Mouse (Mus musculus) limb, embryonic 11.5 days (tissue): ENCODE data around the gene Zfp963. TPM values are rescaled to one million over a fixed set of nuclear protein-coding genes. Genes with fewer than 3 reads are reported as not detected.

ENCODE experiments used
- ATAC-seq: fragments of 200-750 bp; cut with Nextera tagmentation; 2 replicates; pipeline ENCODE4 v1.8.0; 2017; ENCODE audit warnings: low read depth; ENCODE audit not compliant: insufficient number of reproducible peaks, low FRiP score, low TSS enrichment
- DNase-seq: peaks from one replicate; pipeline ENCODE4 v3.0.0-alpha.2; 2015; ENCODE audit warnings: low spot score
- H3K27ac ChIP-seq: fragments of 300-500 bp; sonication (generic); replicated peaks from 2 replicates; pipeline ENCODE4 v1.5.1; 2014; ENCODE audit warnings: low read depth, mild to moderate bottlenecking, low read length
- H3K27me3 ChIP-seq: fragments of 300-500 bp; sonication (generic); 2 replicates; pipeline ENCODE4 v1.6.1; 2014; ENCODE audit warnings: mild to moderate bottlenecking, low read length, mixed read lengths; ENCODE audit not compliant: control insufficient read depth, insufficient read depth
- H3K36me3 ChIP-seq: fragments of 300-500 bp; sonication (generic); 2 replicates; pipeline ENCODE4 v1.6.1; 2014; ENCODE audit warnings: mild to moderate bottlenecking, low read length, moderate library complexity, mixed read lengths; ENCODE audit not compliant: control insufficient read depth, insufficient read depth
- H3K4me1 ChIP-seq: fragments of 300-500 bp; sonication (generic); 2 replicates; pipeline ENCODE4 v1.6.1; 2014; ENCODE audit warnings: low read length, mixed read lengths; ENCODE audit not compliant: control insufficient read depth, insufficient read depth
- H3K4me2 ChIP-seq: fragments of 300-500 bp; sonication (generic); 2 replicates; pipeline ENCODE4 v1.6.1; 2014; ENCODE audit warnings: low read depth, mild to moderate bottlenecking, moderate library complexity; ENCODE audit not compliant: severe bottlenecking
- H3K4me3 ChIP-seq: fragments of 300-500 bp; sonication (generic); 2 replicates; pipeline ENCODE4 v1.5.1; 2014; ENCODE audit warnings: low read depth, low read length
- H3K9ac ChIP-seq: fragments of 300-500 bp; sonication (generic); 2 replicates; pipeline ENCODE4 v1.6.1; 2014; ENCODE audit warnings: mild to moderate bottlenecking, low read length
- H3K9me3 ChIP-seq: fragments of 300-500 bp; sonication (generic); 2 replicates; pipeline ENCODE4 v1.6.1; 2016; ENCODE audit warnings: low read length; ENCODE audit not compliant: control insufficient read depth
- WGBS: fragments of 180-500 bp; shearing (Covaris S2); extraction: QIAGEN DNeasy Blood & Tissue Kit; methylation state at CpG from one replicate; pipeline ENCODE4 v1.1.7; 2014; 5-methylcytosine and 5-hydroxymethylcytosine counted together
- polyA plus RNA-seq: library from polyadenylated mRNA; unstranded; fragments of >200 nt; fragmentation: Nextera tagmentation; extraction: Ambion mirVana; gene quantifications from 2 replicates; pipeline ENCODE4 v1.2.1, GENCODE M21; 2014

Gene Zfp963
- polyA plus RNA-seq, 1 experiment from 2014 or later = 6.1 TPM

GRCm38 (mm10) chr8:69790773-69791367 is 41.1 kb upstream of the Zfp963 start, which contains the start of the genes Atp13a1 and Zfp866:
Atp13a1 (plus strand) TSS chr8:69791163.
Zfp866 (minus strand) TSS chr8:69791178.
- WGBS = under 1% methylated on average over 38 of the region's 38 CpGs
- ATAC-seq (peak; percentile 94), DNase-seq (peak; percentile 93)
- Histone ChIP-seq H3K4me1 (peaks cover 17% of the 10 kb centered on the region), H3K27ac (peak within 1 kb of the TSS; percentile 77), H3K9me3 (no peaks in the 10 kb centered on the region), H3K4me2 (peak within 1 kb of the TSS; percentile 86), H3K36me3 (peaks cover 6% of the 10 kb centered on the region; the same call in 1 of the 2 replicates), H3K9ac (peak within 1 kb of the TSS; percentile 95), H3K27me3 (no peaks in the 10 kb centered on the region), H3K4me3 (peak within 1 kb of the TSS; percentile 88)

DNA sequence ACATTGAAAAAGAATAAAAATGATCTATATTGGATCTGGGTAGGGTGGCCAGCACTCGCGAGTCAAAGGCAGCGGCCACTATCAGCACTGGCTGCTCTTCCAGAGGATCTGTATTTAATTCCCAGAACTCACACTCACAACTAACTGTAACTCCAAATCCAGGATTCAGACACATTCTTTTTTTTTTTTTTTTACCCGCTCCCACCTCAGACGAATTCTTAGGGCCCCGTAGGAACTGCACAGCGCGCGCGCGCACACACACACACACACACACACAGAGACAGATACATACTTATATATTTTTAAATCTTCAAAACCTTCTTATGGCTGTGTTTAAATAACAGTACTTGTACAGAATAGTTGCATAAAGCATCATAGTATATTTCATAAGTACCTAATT is 40.6 kb upstream of the Zfp963 start:
- WGBS = 33% methylated on average over 11 of the region's 11 CpGs
- Histone ChIP-seq H3K4me3 (peak overlapping the region; percentile 88), H3K36me3 (peaks cover 6% of the 10 kb centered on the region; the same call in 1 of the 2 replicates), H3K27me3 (no peaks in the 10 kb centered on the region), H3K4me1 (peaks cover 17% of the 10 kb centered on the region), H3K4me2 (peak overlapping the region; percentile 86), H3K9me3 (no peaks in the 10 kb centered on the region), H3K27ac (peak overlapping the region; percentile 77), H3K9ac (peak overlapping the region; percentile 95)
- no peak for DNase-seq
- peak; percentile 26; the same call in 1 of the 2 replicates for ATAC-seq

DNA sequence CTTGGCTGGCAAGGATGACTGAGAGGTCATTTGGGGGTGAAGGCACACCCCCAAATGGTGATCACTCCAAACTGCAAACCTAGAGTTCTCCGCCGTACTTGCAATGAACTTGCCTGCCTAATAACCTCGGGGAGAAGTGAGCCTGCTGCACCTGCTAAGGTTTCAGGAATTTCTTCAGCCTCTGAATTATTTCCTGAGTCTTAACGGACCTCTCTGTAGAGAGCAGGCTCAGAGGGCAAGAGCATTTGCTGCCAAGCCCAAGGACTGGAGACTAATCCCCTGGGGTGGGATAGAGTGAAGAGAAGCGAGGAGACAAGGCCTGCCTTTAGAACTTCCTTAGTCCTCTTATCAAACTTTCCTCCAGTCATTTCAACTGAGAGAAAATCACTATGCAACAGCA is 40.0 kb upstream of the Zfp963 start:
- Histone ChIP-seq H3K4me3 (no peak overlapping the region), H3K9ac (no peak overlapping the region), H3K27me3 (no peaks in the 10 kb centered on the region), H3K4me1 (peaks cover 17% of the 10 kb centered on the region), H3K9me3 (no peaks in the 10 kb centered on the region), H3K27ac (no peak overlapping the region), H3K36me3 (peaks cover 4% of the 10 kb centered on the region; the same call in 1 of the 2 replicates), H3K4me2 (no peak overlapping the region)
- no peak for ATAC-seq
- 74% methylated on average over 5 of the region's 5 CpGs for WGBS
- DNase-seq = no peak

- H3K36me3 ChIP-seq = peaks cover 2% of the 10 kb centered on the region; the same call in 1 of the 2 replicates
- H3K4me3 ChIP-seq = no peak overlapping the region
- H3K9me3 ChIP-seq = no peaks in the 10 kb centered on the region
- H3K9ac ChIP-seq = no peak overlapping the region
- WGBS = 87% methylated on average over 5 of the region's 5 CpGs
- peaks cover 17% of the 10 kb centered on the region for H3K4me1 ChIP-seq
- H3K4me2 ChIP-seq = no peak overlapping the region
- ATAC-seq (no peak), DNase-seq (no peak)
- no peak overlapping the region for H3K27ac ChIP-seq
- H3K27me3 ChIP-seq = no peaks in the 10 kb centered on the region
Measured at GRCm38 (mm10) chr8:69789105-69789504, 39.3 kb upstream of the Zfp963 start.

DNA sequence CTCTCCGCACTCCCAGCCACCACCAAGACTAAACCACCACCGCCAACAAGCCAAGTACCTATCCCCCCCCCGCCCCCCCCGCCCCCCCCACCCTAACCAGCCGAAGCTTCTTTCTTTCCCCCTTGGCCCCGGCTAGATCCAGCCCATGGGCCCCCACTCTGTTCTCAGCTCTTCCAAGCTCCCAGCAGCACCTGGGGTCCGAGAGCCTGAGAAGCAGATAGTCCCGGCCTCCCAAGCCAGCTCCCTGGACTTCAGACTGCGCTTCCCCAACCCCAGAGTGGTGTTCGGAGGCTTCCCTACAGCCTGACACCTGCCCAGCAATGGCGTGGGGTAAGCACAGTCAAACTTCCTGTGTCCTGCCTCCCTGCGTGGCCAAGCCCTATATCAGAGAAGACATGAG is 27.3 kb upstream of the Zfp963 start:
- H3K4me3 ChIP-seq = no peak overlapping the region
- H3K36me3 ChIP-seq = no peaks in the 10 kb centered on the region
- no peaks in the 10 kb centered on the region for H3K9me3 ChIP-seq
- WGBS = 64% methylated on average over 11 of the region's 12 CpGs
- no peak overlapping the region for H3K9ac ChIP-seq
- H3K4me1 ChIP-seq = peaks cover 10% of the 10 kb centered on the region
- no peak overlapping the region for H3K27ac ChIP-seq
- no peaks in the 10 kb centered on the region for H3K27me3 ChIP-seq
- ATAC-seq (no peak), DNase-seq (no peak)
- no peak overlapping the region for H3K4me2 ChIP-seq

DNA sequence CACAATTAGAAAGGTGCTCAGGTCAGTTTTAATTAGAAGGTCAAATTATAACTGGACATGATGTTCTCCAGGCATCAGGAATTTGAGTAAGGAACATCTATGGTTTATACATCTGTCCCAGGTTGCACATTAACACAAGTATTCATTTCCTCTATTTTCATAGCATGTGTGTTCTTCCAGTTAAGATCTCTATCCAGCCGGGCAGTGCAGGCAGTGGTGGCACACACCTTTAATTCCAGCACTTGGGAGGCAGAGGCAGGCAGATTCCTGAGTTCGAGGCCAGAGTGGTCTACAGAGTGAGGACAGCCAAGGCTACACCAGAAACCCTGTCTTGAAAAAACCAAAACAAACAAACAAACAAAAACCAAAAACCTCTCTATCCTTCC is 25.4 kb upstream of the Zfp963 start:
- H3K4me2 ChIP-seq = 0 out of 2 replicates have a peak overlapping the region, but pooled peaks have one; percentile 64
- H3K9ac ChIP-seq = no peak overlapping the region; the same call in 1 of the 2 replicates
- H3K27me3 ChIP-seq = no peaks in the 10 kb centered on the region
- no peaks in the 10 kb centered on the region for H3K9me3 ChIP-seq
- no peaks in the 10 kb centered on the region; the same call in none of the 2 replicates for H3K36me3 ChIP-seq
- DNase-seq = no peak
- no peak overlapping the region for H3K27ac ChIP-seq
- no peak for ATAC-seq
- H3K4me1 ChIP-seq = peaks cover 14% of the 10 kb centered on the region
- peak overlapping the region; percentile 69; the same call in 1 of the 2 replicates for H3K4me3 ChIP-seq
- 60% methylated on average over 2 of the region's 2 CpGs for WGBS

- WGBS = under 1% methylated on average over 41 of the region's 41 CpGs
- DNase-seq (peak; percentile 90), ATAC-seq (peak; percentile 98)
- Histone ChIP-seq H3K4me3 (peak within 1 kb of the TSS; percentile 69), H3K9ac (peak within 1 kb of the TSS; percentile 97), H3K27me3 (no peaks in the 10 kb centered on the region), H3K27ac (peak within 1 kb of the TSS; percentile 99), H3K36me3 (no peaks in the 10 kb centered on the region; the same call in none of the 2 replicates), H3K9me3 (no peaks in the 10 kb centered on the region), H3K4me2 (peak within 1 kb of the TSS; percentile 64), H3K4me1 (peaks cover 14% of the 10 kb centered on the region)
Measured at GRCm38 (mm10) chr8:69774503-69775148, 24.9 kb upstream of the Zfp963 start, which contains the start of gene Gm20422. Gm20422 (minus strand) TSS chr8:69774886.

DNA sequence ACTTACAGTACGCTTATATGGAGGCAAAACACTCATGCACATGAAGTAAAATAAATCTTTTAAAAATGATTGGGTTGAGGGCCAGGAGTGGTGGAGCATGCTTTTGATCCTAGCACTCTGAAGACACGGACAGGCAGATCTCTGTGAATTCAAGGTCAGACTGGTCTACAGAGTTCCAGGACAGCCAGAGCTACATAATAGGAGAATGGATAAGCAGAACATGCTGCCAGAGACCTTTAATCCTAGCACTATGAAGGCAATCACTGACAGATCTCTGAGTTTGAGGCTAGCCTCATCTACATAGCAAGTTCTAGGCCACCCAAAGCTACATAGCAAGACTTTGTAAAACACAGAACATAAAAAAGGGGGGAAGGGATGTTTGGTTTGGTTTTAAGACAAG is 22.3 kb upstream of the Zfp963 start:
- Histone ChIP-seq H3K27me3 (no peaks in the 10 kb centered on the region), H3K4me2 (no peak overlapping the region), H3K4me3 (no peak overlapping the region), H3K9me3 (no peaks in the 10 kb centered on the region), H3K36me3 (peaks cover 16% of the 10 kb centered on the region), H3K27ac (no peak overlapping the region), H3K4me1 (peaks cover 14% of the 10 kb centered on the region), H3K9ac (no peak overlapping the region)
- 91% methylated on average over 2 of the region's 2 CpGs for WGBS
- no peak for DNase-seq
- ATAC-seq = no peak
